8 mouse cellular contexts compared by ENCODE assay signal in the genomic region with DNA sequence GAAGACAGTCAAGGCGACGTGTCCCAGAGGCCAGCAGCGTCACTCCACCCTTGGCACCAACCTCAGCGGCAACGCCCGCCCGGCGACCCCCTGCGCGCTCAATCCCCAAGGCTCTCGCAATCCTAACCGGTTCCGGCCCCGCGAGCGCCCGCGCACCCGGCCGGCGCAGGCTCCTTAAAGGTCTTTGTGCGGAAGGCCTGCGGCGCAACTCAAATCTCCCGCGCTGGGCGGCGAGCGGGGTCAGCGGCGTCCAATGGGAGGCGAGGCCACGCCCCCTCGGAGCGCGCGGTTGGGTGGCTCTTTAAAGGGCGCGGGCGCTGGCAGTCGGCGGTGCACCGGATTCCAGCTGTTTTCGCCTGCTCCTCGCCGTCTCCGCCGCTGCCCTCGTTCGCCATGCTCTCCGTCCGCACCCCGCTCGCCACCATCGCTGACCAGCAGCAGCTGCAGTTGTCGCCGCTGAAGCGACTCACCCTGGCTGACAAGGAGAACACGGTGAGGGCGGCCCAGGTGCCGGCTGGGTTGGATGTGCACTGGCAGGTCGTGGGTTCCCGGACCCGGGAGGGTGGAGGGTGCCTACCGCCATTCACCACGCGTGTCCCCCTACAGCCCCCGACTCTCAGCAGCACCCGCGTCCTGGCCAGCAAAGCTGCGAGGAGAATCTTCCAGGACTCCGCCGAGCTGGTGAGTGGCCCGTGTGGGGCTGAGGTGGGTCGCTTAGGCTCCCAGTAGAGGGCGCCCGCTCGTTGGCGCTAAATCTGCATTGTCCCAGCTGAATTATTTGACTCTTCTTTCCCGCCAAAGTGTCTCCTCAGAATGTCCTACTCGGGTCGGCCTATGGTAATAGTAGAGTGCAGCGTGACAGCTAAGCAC. TPM values are rescaled to one million over a fixed set of nuclear protein-coding genes. Genes with fewer than 3 reads are reported as not detected.
A peak's percentile ranks its signal among the peaks of the same experiment; 100 is the strongest.
DNase-seq lines count a peak whose midpoint lies in the region; ATAC-seq and TF ChIP-seq lines count a peak whose summit lies in the region.

A gene (plus strand): TSS at position 288 of the 870 bp plus-strand sequence.

- no peaks in the 10 kb centered on the region for H3K27me3 ChIP-seq in MEL (ENCODE audit: control insufficient read depth in 1 of 2, insufficient read depth in 2 of 2, low read length in 2 of 2)
- no peaks in the 10 kb centered on the region; the same call in 1 of the 2 replicates for H3K27me3 ChIP-seq in forebrain, postnatal 0 days (ENCODE audit: insufficient read depth, low read length)
- H3K27me3 ChIP-seq in lung, embryonic 14.5 days (ENCODE audit: insufficient read depth, low read length), result no peaks in the 10 kb centered on the region

- H3K79me2 ChIP-seq in MEL (ENCODE audit: control insufficient read depth, insufficient read depth, low read length, poor library complexity), result peaks cover 32% of the 10 kb centered on the region

- no peak for TF ChIP-seq EP300 in MEL (IDR thresholded peaks at IDR 0.05; ENCODE audit: low read depth in 1 of 2, low read length in 2 of 2)

- H3K4me1 ChIP-seq in MEL (ENCODE audit: control insufficient read depth in 1 of 2, insufficient read depth in 2 of 2, low read length in 2 of 2), result peaks cover 3 to 22% of the 10 kb centered on the region in 2 experiments
- H3K4me1 ChIP-seq in forebrain, postnatal 0 days (ENCODE audit: insufficient read depth), result peaks cover 11% of the 10 kb centered on the region; the same call in 1 of the 2 replicates
- no peaks in the 10 kb centered on the region for H3K4me1 ChIP-seq in lung, embryonic 14.5 days (ENCODE audit: insufficient read depth)

- peak within 1 kb of the TSS; percentile 98 for H3K9ac ChIP-seq in MEL (ENCODE audit: control insufficient read depth, low read depth, low read length, poor library complexity, severe bottlenecking)
- peak within 1 kb of the TSS; percentile 73 for H3K9ac ChIP-seq in forebrain, postnatal 0 days
- peak within 1 kb of the TSS; percentile 84 for H3K9ac ChIP-seq in lung, embryonic 14.5 days

- peak; percentile 92 to 93 for TF ChIP-seq POLR2A in MEL (IDR thresholded peaks at IDR 0.05; ENCODE audit: control insufficient read depth in 1 of 2, insufficient read depth in 1 of 2, low read depth in 1 of 2, low read length in 2 of 2, poor library complexity in 1 of 2)

- H3K4me2 ChIP-seq in forebrain, postnatal 0 days (ENCODE audit: low read depth), result peak within 1 kb of the TSS; percentile 73
- peak within 1 kb of the TSS; percentile 86 for H3K4me2 ChIP-seq in lung, embryonic 14.5 days

- peak; percentile 23 for TF ChIP-seq RAD21 in MEL (IDR thresholded peaks at IDR 0.05; ENCODE audit: low read depth, low read length)

- H3K9me3 ChIP-seq in MEL (replicated peaks; ENCODE audit: insufficient read depth, low read length), result no peaks in the 10 kb centered on the region
- H3K9me3 ChIP-seq in forebrain, postnatal 0 days (ENCODE audit: low read length), result no peaks in the 10 kb centered on the region
- no peaks in the 10 kb centered on the region for H3K9me3 ChIP-seq in lung, embryonic 14.5 days (ENCODE audit: low read depth, low read length)

- peak; percentile 97 for DNase-seq in MEL (ENCODE audit: low read depth, low spot score)
- DNase-seq in cerebellum, adult 18-20 months, result peak; percentile 88 to 92
- peak; percentile 96 for DNase-seq in forebrain, postnatal 0 days
- peak; percentile 97 for DNase-seq in heart, postnatal 4 days
- peak; percentile 72 to 88 for DNase-seq in layer of hippocampus, adult 8-10 months (ENCODE audit: low spot score in 2 of 2)
- DNase-seq in lung, embryonic 14.5 days, result peak; percentile 99
- peak; percentile 95 for DNase-seq in testis, postnatal 14 days (ENCODE audit: low spot score)

- peak; percentile 76 to 90 (median 79) for TF ChIP-seq CTCF in MEL (IDR thresholded peaks at IDR 0.05 in 2 of 3, conservative IDR thresholded peaks at IDR 0.05 in 1 of 3; ENCODE audit: control insufficient read depth in 1 of 3, insufficient read depth in 1 of 3, low read depth in 2 of 3, low read length in 3 of 3, poor library complexity in 1 of 3, severe bottlenecking in 1 of 3)
- TF ChIP-seq CTCF in forebrain, postnatal 0 days (IDR thresholded peaks at IDR 0.05; ENCODE audit: low read depth), result peak; percentile 86
- peak; percentile 85 for TF ChIP-seq CTCF in lung, embryonic 14.5 days (IDR thresholded peaks at IDR 0.05; ENCODE audit: low read depth)

- peak; percentile 96 for ATAC-seq in forebrain, postnatal 0 days
- ATAC-seq in lung, embryonic 14.5 days (ENCODE audit: insufficient read depth), result peak; percentile 90
- ATAC-seq in neutrophil, adult 5-6 weeks (ENCODE audit: extremely low read depth, insufficient number of reproducible peaks, low FRiP score, poor library complexity, severe bottlenecking), result peak; percentile 62

- WGBS in forebrain, postnatal 0 days, result 2% methylated on average over 83 of the region's 83 CpGs
- under 1% methylated on average over 83 of the region's 83 CpGs for WGBS in lung, embryonic 14.5 days

- peak within 1 kb of the TSS; percentile 87 for H3K27ac ChIP-seq in MEL (ENCODE audit: control insufficient read depth, low read depth, low read length)
- peak within 1 kb of the TSS; percentile 68 for H3K27ac ChIP-seq in forebrain, postnatal 0 days (ENCODE audit: low read depth, low read length)
- H3K27ac ChIP-seq in lung, embryonic 14.5 days (ENCODE audit: low read depth), result peak within 1 kb of the TSS; percentile 90

- peak within 1 kb of the TSS; percentile 57 to 94 for H3K4me3 ChIP-seq in MEL (ENCODE audit: control insufficient read depth in 1 of 2, insufficient read depth in 1 of 2, low read depth in 2 of 2, low read length in 2 of 2)
- peak within 1 kb of the TSS; percentile 83 for H3K4me3 ChIP-seq in forebrain, postnatal 0 days (ENCODE audit: low read depth, low read length)
- H3K4me3 ChIP-seq in lung, embryonic 14.5 days (ENCODE audit: low read depth, low read length), result peak within 1 kb of the TSS; percentile 91

- peaks cover 3 to 25% of the 10 kb centered on the region in 2 experiments for H3K36me3 ChIP-seq in MEL (ENCODE audit: control insufficient read depth in 1 of 2, insufficient read depth in 2 of 2, low read length in 2 of 2)
- H3K36me3 ChIP-seq in forebrain, postnatal 0 days (ENCODE audit: insufficient read depth), result no peaks in the 10 kb centered on the region; the same call in 1 of the 2 replicates
- H3K36me3 ChIP-seq in lung, embryonic 14.5 days (ENCODE audit: insufficient read depth), result peaks cover 36% of the 10 kb centered on the region

TF ChIP-seq in MEL, 35 proteins besides CTCF, POLR2A, EP300 and RAD21 (continues in another document):
- no peak for TF ChIP-seq ZNF384 (IDR thresholded peaks at IDR 0.05; ENCODE audit: low read depth, low read length)
- TF ChIP-seq MYC (IDR thresholded peaks at IDR 0.05; ENCODE audit: low read depth, low read length), result 0 out of 2 replicates have a peak, but pooled peaks have one; percentile 40
- no peak for TF ChIP-seq GATA1 (IDR thresholded peaks at IDR 0.05; ENCODE audit: low read depth, low read length)
- TF ChIP-seq ZKSCAN1 (IDR thresholded peaks at IDR 0.05; ENCODE audit: low read depth, low read length), result no peak; the same call in 1 of the 2 replicates
- no peak for TF ChIP-seq BHLHE40 (IDR thresholded peaks at IDR 0.05; ENCODE audit: borderline replicate concordance, low read depth, low read length)
- peak; percentile 43 for TF ChIP-seq SMC3 (IDR thresholded peaks at IDR 0.05; ENCODE audit: low read depth, low read length)
- no peak for TF ChIP-seq GABPA (IDR thresholded peaks at IDR 0.05; ENCODE audit: low read depth, low read length)
- TF ChIP-seq MAX (IDR thresholded peaks at IDR 0.05; ENCODE audit: low read length), result peak; percentile 56; the same call in 1 of the 2 replicates
- no peak for TF ChIP-seq MAFK (IDR thresholded peaks at IDR 0.05; ENCODE audit: borderline replicate concordance, low read depth, low read length)
- TF ChIP-seq MEF2A (IDR thresholded peaks at IDR 0.05; ENCODE audit: extremely low read depth, insufficient replicate concordance, low read depth, low read length, poor library complexity, severe bottlenecking), result no peak
- TF ChIP-seq RCOR1 (IDR thresholded peaks at IDR 0.05; ENCODE audit: low read depth, low read length), result no peak
- peak; percentile 56 for TF ChIP-seq ETS1 (IDR thresholded peaks at IDR 0.05; ENCODE audit: low read depth, low read length)
- peak; percentile 59 for TF ChIP-seq MXI1 (IDR thresholded peaks at IDR 0.05; ENCODE audit: low read depth, low read length)
- 0 out of 2 replicates have a peak, but pooled peaks have one; percentile 49 for TF ChIP-seq ELF1 (IDR thresholded peaks at IDR 0.05; ENCODE audit: low read depth, low read length)
- no peak for TF ChIP-seq CHD1 (IDR thresholded peaks at IDR 0.05; ENCODE audit: low read depth, low read length)
- TF ChIP-seq HCFC1 (IDR thresholded peaks at IDR 0.05; ENCODE audit: low read depth, low read length), result peak; percentile 59
- no peak for TF ChIP-seq MAZ (IDR thresholded peaks at IDR 0.05; ENCODE audit: low read depth, low read length)
- peak; percentile 84 for TF ChIP-seq SIN3A (IDR thresholded peaks at IDR 0.05; ENCODE audit: low read length)
- TF ChIP-seq CHD2 (IDR thresholded peaks at IDR 0.05; ENCODE audit: low read length), result no peak
- peak; percentile 93 for TF ChIP-seq TBP (IDR thresholded peaks at IDR 0.05; ENCODE audit: low read depth, low read length)
- 0 out of 2 replicates have a peak, but pooled peaks have one; percentile 17 for TF ChIP-seq USF1 (IDR thresholded peaks at IDR 0.05; ENCODE audit: low read depth, low read length)
- TF ChIP-seq KAT2A (conservative IDR thresholded peaks at IDR 0.05; ENCODE audit: low read depth, low read length), result no peak; the same call in 1 of the 2 replicates
- TF ChIP-seq NELFE (IDR thresholded peaks at IDR 0.05; ENCODE audit: low read depth, low read length), result peak; percentile 99
- peak; percentile 44; the same call in 1 of the 2 replicates for TF ChIP-seq TCF12 (IDR thresholded peaks at IDR 0.05; ENCODE audit: low read depth, low read length)
- TF ChIP-seq TAL1 (IDR thresholded peaks at IDR 0.05; ENCODE audit: low read length), result no peak
- TF ChIP-seq ZMIZ1 (IDR thresholded peaks at IDR 0.05; ENCODE audit: low read depth, low read length), result peak; percentile 98
- peak; percentile 97 for TF ChIP-seq E2F4 (IDR thresholded peaks at IDR 0.05; ENCODE audit: borderline replicate concordance, low read depth, low read length)

RNA-seq across cellular contexts. Expression of the gene that starts here (rescaled TPM):
- 81.2 and 88.2 TPM in 2 replicates for total RNA-seq in MEL (2012; rRNA removed)
- 100 to 1,000 TPM; 127 to 158 TPM for polyA plus RNA-seq in MEL (2012; ENCODE audit: insufficient read depth in 1 of 2, insufficient read length in 2 of 2, low read depth in 1 of 2, low replicate concordance in 2 of 2, missing spikeins in 1 of 2)
- 18.2 and 19.2 TPM in 2 replicates for total RNA-seq in forebrain, postnatal 0 days (2014; rRNA removed)
- polyA plus RNA-seq in forebrain, postnatal 0 days (2015; fragmentation: Nextera tagmentation; extraction: Ambion mirVana), result 50.3 and 50.7 TPM in 2 replicates
- 100 to 1,000 TPM; 166 to 174 TPM for total RNA-seq in heart, postnatal 4 days (2021)
- total RNA-seq in layer of hippocampus, adult 8-10 months (2022), result 1 to 10 TPM; 1.3 to 2.2 (median 1.4) TPM
- polyA plus RNA-seq in lung, embryonic 14.5 days (2014; fragmentation: Nextera tagmentation; extraction: Ambion mirVana), result 219 and 221 TPM in 2 replicates
- 0.70 and 1.8 TPM in 2 replicates for total RNA-seq in neutrophil, adult 5-6 weeks (2017)

Comparison
In these comparisons a context has a peak if more than half of its experiments do, and no peak if none do; other contexts are left out.
1. Peak in every context shown above with its lines: DNase-seq, ATAC-seq, H3K4me3 ChIP-seq and H3K27ac ChIP-seq.